Mouse (Mus musculus) liver, adult 2 months (tissue): ENCODE measurements around the gene Mto1.
"Not testable (repeated sequence)": the region's sequence is repeated elsewhere in the genome, so short reads cannot be mapped to it uniquely, and the experiment has no call there.

Experiments used
- CTCF ChIP-seq: fragments of 200-500 bp; IDR thresholded peaks from 2 replicates; pipeline ENCODE4 v1.5.1; 2011; ENCODE audit warnings: low read depth, low read length, control low read depth
- POLR2A ChIP-seq: fragments of 200-500 bp; IDR thresholded peaks from 2 replicates; pipeline ENCODE4 v1.6.1; 2011; ENCODE audit warnings: low read length, control low read depth; ENCODE audit not compliant: insufficient read depth; ENCODE audit errors: extremely low read depth

- TF ChIP-seq POLR2A, CTCF: not testable (repeated sequence)
Measured at GRCm38 (mm10) chr9:78479308-78479707, 31.3 kb downstream of the Mto1 start.
